Comparison of ENCODE assay signal across 21 mouse cellular contexts in genomic region chr6:28783953-28784352, GRCm38 (mm10). TPM values are rescaled to one million over a fixed set of nuclear protein-coding genes. Genes with fewer than 3 reads are reported as not detected.
A peak's percentile ranks its signal among the peaks of the same experiment; 100 is the strongest.
DNase-seq lines count a peak whose midpoint lies in the region; ATAC-seq lines count a peak whose summit lies in the region.
"Had no signal": no experiment of that assay in that cellular context is flagged by ENCODE, and none has a peak within 500 bp of the region (broad histone marks: within the 10 kb centered on the region; RNA-seq: fewer than 3 reads in every experiment).

No protein-coding gene starts in this region.

- no peak overlapping the region for H3K4me2 ChIP-seq in heart, embryonic 13.5 days
- no peak overlapping the region for H3K4me2 ChIP-seq in neural tube, embryonic 12.5 days (replicated peaks)
- no peak overlapping the region for H3K4me2 ChIP-seq in neural tube, embryonic 15.5 days
- no peak overlapping the region for H3K4me2 ChIP-seq in hindbrain, embryonic 13.5 days

- peaks cover 67% of the 10 kb centered on the region for H3K4me1 ChIP-seq in heart, embryonic 13.5 days
- H3K4me1 ChIP-seq in neural tube, embryonic 12.5 days, result peaks cover 28% of the 10 kb centered on the region
- H3K4me1 ChIP-seq in neural tube, embryonic 15.5 days, result peaks cover 10% of the 10 kb centered on the region
- peaks cover 42% of the 10 kb centered on the region for H3K4me1 ChIP-seq in hindbrain, embryonic 13.5 days (replicated peaks)
- H3K4me1 ChIP-seq: limb, embryonic 10.5 days had no signal

- 77% methylated on average over 5 of the region's 5 CpGs for WGBS in heart, embryonic 13.5 days
- WGBS in neural tube, embryonic 12.5 days, result 46% methylated on average over 5 of the region's 5 CpGs
- 36% methylated on average over 5 of the region's 5 CpGs for WGBS in neural tube, embryonic 15.5 days
- 36% methylated on average over 5 of the region's 5 CpGs for WGBS in hindbrain, embryonic 13.5 days

- ATAC-seq in heart, embryonic 13.5 days (ENCODE audit: extremely low read depth, insufficient number of reproducible peaks, low FRiP score, low TSS enrichment), result no peak
- ATAC-seq in neural tube, embryonic 12.5 days (ENCODE audit: low FRiP score, low read depth), result 0 out of 2 replicates have a peak, but pooled peaks have one; percentile 22
- no peak for ATAC-seq in neural tube, embryonic 15.5 days (ENCODE audit: low FRiP score)
- ATAC-seq in hindbrain, embryonic 13.5 days (ENCODE audit: low FRiP score), result no peak
- ATAC-seq: inflammation-experienced regulatory T-cells, adult 6 months; liver, postnatal 0 days had no signal

- peak overlapping the region; percentile 53; the same call in 1 of the 2 replicates for H3K27ac ChIP-seq in heart, embryonic 13.5 days (replicated peaks)
- H3K27ac ChIP-seq in neural tube, embryonic 12.5 days, result no peak overlapping the region
- H3K27ac ChIP-seq in neural tube, embryonic 15.5 days (replicated peaks), result no peak overlapping the region
- peak overlapping the region; percentile 32; the same call in 1 of the 2 replicates for H3K27ac ChIP-seq in hindbrain, embryonic 13.5 days
- H3K27ac ChIP-seq: heart, adult 2 months; limb, embryonic 10.5 days; stomach, postnatal 0 days had no signal

- H3K9me3 ChIP-seq in heart, embryonic 13.5 days, result no peaks in the 10 kb centered on the region
- H3K9me3 ChIP-seq in neural tube, embryonic 12.5 days, result no peaks in the 10 kb centered on the region
- H3K9me3 ChIP-seq in neural tube, embryonic 15.5 days (replicated peaks), result no peaks in the 10 kb centered on the region
- H3K9me3 ChIP-seq in hindbrain, embryonic 13.5 days, result no peaks in the 10 kb centered on the region
- H3K9me3 ChIP-seq: limb, embryonic 10.5 days; megakaryocyte, embryonic 14.5 days had no signal

- no peaks in the 10 kb centered on the region for H3K27me3 ChIP-seq in heart, embryonic 13.5 days (replicated peaks)
- no peaks in the 10 kb centered on the region for H3K27me3 ChIP-seq in neural tube, embryonic 12.5 days (replicated peaks)
- no peaks in the 10 kb centered on the region for H3K27me3 ChIP-seq in neural tube, embryonic 15.5 days (replicated peaks)
- no peaks in the 10 kb centered on the region for H3K27me3 ChIP-seq in hindbrain, embryonic 13.5 days
- H3K27me3 ChIP-seq: megakaryocyte, embryonic 14.5 days had no signal

- H3K9ac ChIP-seq in heart, embryonic 13.5 days, result no peak overlapping the region
- no peak overlapping the region for H3K9ac ChIP-seq in neural tube, embryonic 12.5 days
- no peak overlapping the region for H3K9ac ChIP-seq in neural tube, embryonic 15.5 days (replicated peaks)
- no peak overlapping the region for H3K9ac ChIP-seq in hindbrain, embryonic 13.5 days
- H3K9ac ChIP-seq: liver, postnatal 0 days had no signal

- no peaks in the 10 kb centered on the region for H3K36me3 ChIP-seq in heart, embryonic 13.5 days
- H3K36me3 ChIP-seq in neural tube, embryonic 12.5 days, result no peaks in the 10 kb centered on the region
- no peaks in the 10 kb centered on the region for H3K36me3 ChIP-seq in neural tube, embryonic 15.5 days
- H3K36me3 ChIP-seq in hindbrain, embryonic 13.5 days, result no peaks in the 10 kb centered on the region
- H3K36me3 ChIP-seq: limb, embryonic 10.5 days had no signal

- H3K4me3 ChIP-seq in heart, embryonic 13.5 days, result no peak overlapping the region
- no peak overlapping the region for H3K4me3 ChIP-seq in neural tube, embryonic 12.5 days
- H3K4me3 ChIP-seq in neural tube, embryonic 15.5 days (replicated peaks), result no peak overlapping the region
- no peak overlapping the region for H3K4me3 ChIP-seq in hindbrain, embryonic 13.5 days
- H3K4me3 ChIP-seq: heart, adult 2 months; limb, embryonic 10.5 days had no signal

- DNase-seq in heart, adult 8-10 months (ENCODE audit: low spot score), result no peak
- DNase-seq in kidney, adult 11 months, result no peak
- DNase-seq in cerebellum, postnatal 36 days, result no peak
- DNase-seq: cerebellum, adult 2 months; gastrocnemius, postnatal 25 days; heart, adult 2 months; heart, postnatal 10 days; kidney, adult 8-10 months; kidney, postnatal 14 days; liver, postnatal 0 days; lung, postnatal 14 days; right cerebral cortex, adult 18-20 months had no signal

RNA-seq across cellular contexts. Expression of gene Lrrc4, which starts 47.6 kb away (rescaled TPM):
- 0.40 and 0.41 TPM in 2 replicates for polyA plus RNA-seq in heart, embryonic 13.5 days (2015; fragmentation: Nextera tagmentation; extraction: Ambion mirVana)
- total RNA-seq in heart, adult 8-10 months (2022), result under 1 TPM; 0.62 to 0.98 (median 0.76) TPM
- 6.5 and 6.9 TPM in 2 replicates for polyA plus RNA-seq in neural tube, embryonic 12.5 days (2016; fragmentation: Nextera tagmentation; extraction: Ambion mirVana)
- polyA plus RNA-seq in neural tube, embryonic 15.5 days (2015; fragmentation: Nextera tagmentation; extraction: Ambion mirVana), result 7.2 and 8.5 TPM in 2 replicates
- 5.6 and 6.4 TPM in 2 replicates for polyA plus RNA-seq in hindbrain, embryonic 13.5 days (2015; fragmentation: Nextera tagmentation; extraction: Ambion mirVana)
- total RNA-seq: liver, adult 2 months had no signal

Comparison
In these comparisons a context has a peak if more than half of its experiments do, and no peak if none do; other contexts are left out.
1. H3K27ac ChIP-seq: peak in heart, embryonic 13.5 days (single experiment) and hindbrain, embryonic 13.5 days (single experiment); none in neural tube, embryonic 12.5 days (single experiment) and neural tube, embryonic 15.5 days (single experiment).